Mouse (Mus musculus) intestine, embryonic 16.5 days (tissue): ENCODE data around the gene Zdhhc1. TPM values are rescaled to one million over a fixed set of nuclear protein-coding genes. Genes with fewer than 3 reads are reported as not detected.
A peak's percentile ranks its signal among the peaks of the same experiment; 100 is the strongest.

Source experiments
- ATAC-seq: fragments of 200-750 bp; cut with Nextera tagmentation; 2 replicates; pipeline ENCODE4 v1.8.0; 2017; ENCODE audit warnings: moderate TSS enrichment, moderate library complexity
- H3K27ac ChIP-seq: fragments of 300-500 bp; sonication (generic); 2 replicates; pipeline ENCODE4 v1.5.1; 2014; ENCODE audit warnings: mild to moderate bottlenecking, low read length
- H3K27me3 ChIP-seq: fragments of 300-500 bp; sonication (generic); replicated peaks from 2 replicates; pipeline ENCODE4 v1.6.1; 2014; ENCODE audit warnings: low read length, control low read depth, mixed read lengths; ENCODE audit not compliant: control insufficient read depth, insufficient read depth
- H3K36me3 ChIP-seq: fragments of 300-500 bp; sonication (generic); 2 replicates; pipeline ENCODE4 v1.6.1; 2014; ENCODE audit warnings: low read length, control low read depth; ENCODE audit not compliant: control insufficient read depth, insufficient read depth
- H3K4me1 ChIP-seq: fragments of 300-500 bp; sonication (generic); 2 replicates; pipeline ENCODE4 v1.6.1; 2014; ENCODE audit warnings: low read length, control low read depth, mixed read lengths; ENCODE audit not compliant: control insufficient read depth, insufficient read depth
- H3K4me2 ChIP-seq: fragments of 300-500 bp; sonication (generic); 2 replicates; pipeline ENCODE4 v1.6.1; 2014; ENCODE audit warnings: low read depth, low read length, control low read depth
- H3K4me3 ChIP-seq: fragments of 300-500 bp; sonication (generic); 2 replicates; pipeline ENCODE4 v1.5.1; 2014; ENCODE audit warnings: mild to moderate bottlenecking, low read length
- H3K9ac ChIP-seq: fragments of 300-500 bp; sonication (generic); 2 replicates; pipeline ENCODE4 v1.6.1; 2014; ENCODE audit warnings: low read depth, low read length
- H3K9me3 ChIP-seq: fragments of 300-500 bp; sonication (generic); 2 replicates; pipeline ENCODE4 v1.6.1; 2016; ENCODE audit warnings: low read length, control low read depth; ENCODE audit not compliant: control insufficient read depth
- WGBS: fragments of 180-500 bp; shearing (Covaris S2); extraction: QIAGEN DNeasy Blood & Tissue Kit; methylation state at CpG from one replicate; pipeline ENCODE4 v1.1.7; 2014; 5-methylcytosine and 5-hydroxymethylcytosine counted together
- polyA plus RNA-seq: library from polyadenylated mRNA; unstranded; fragments of >200 nt; fragmentation: Nextera tagmentation; extraction: Ambion mirVana; gene quantifications from 2 replicates; pipeline ENCODE4 v1.2.1, GENCODE M21; 2015

Gene Zdhhc1
- polyA plus RNA-seq, 1 experiment from 2014 or later: 18.5 TPM

DNA sequence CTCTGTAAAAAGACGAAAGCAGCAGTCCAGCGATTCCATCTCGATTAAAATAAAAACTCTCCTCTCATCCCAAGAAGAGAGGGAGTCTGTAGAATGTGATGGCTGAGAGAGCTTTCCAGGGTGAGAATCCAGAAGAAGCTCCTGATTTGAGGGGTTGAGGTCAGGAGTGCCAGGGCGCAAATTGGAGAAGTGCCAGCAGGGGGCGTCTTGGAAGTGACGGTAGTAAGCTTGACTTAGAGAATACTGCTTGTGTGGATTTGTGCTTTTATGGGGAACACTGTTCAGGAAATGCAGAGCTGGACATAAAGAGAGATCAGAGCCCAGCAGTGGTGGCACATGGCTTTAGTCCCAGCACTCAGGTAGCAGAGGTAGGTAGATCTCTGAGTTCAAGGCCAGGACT lies 55.3 kb downstream of the Zdhhc1 start:
- ATAC-seq: no peak; the same call in 1 of the 2 replicates
- WGBS: 10% methylated on average over 6 of the region's 6 CpGs
- H3K9ac ChIP-seq: no peak overlapping the region
- no peak overlapping the region for H3K27ac ChIP-seq
- 0 out of 2 replicates have a peak, but pooled peaks cover 2% of the 10 kb centered on the region for H3K4me1 ChIP-seq
- no peaks in the 10 kb centered on the region for H3K9me3 ChIP-seq
- H3K4me2 ChIP-seq: no peak overlapping the region
- no peaks in the 10 kb centered on the region for H3K36me3 ChIP-seq
- H3K27me3 ChIP-seq: no peaks in the 10 kb centered on the region
- no peak overlapping the region for H3K4me3 ChIP-seq

DNA sequence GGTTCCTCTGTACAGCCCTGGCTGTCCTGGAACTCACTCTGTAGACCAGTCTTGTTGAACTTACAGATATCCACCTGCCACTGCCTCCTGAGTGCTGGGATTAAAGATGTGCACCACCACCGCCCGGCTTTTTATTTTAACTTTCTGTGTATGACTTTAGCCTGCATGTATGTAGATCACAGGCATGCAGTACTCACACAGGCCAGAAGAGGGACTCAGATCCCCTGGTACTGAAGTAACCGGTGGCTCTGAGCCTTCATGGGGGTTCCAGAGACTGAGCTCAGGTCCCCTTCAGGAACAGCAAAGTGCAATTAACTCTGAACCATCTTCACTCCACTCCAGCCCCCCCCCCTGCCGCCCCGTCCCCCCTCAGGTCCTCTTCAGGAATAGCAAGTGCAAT lies 57.8 kb downstream of the Zdhhc1 start:
- H3K27me3 ChIP-seq: no peaks in the 10 kb centered on the region
- H3K9ac ChIP-seq: no peak overlapping the region
- H3K36me3 ChIP-seq: no peaks in the 10 kb centered on the region
- H3K4me2 ChIP-seq: no peak overlapping the region
- no peaks in the 10 kb centered on the region for H3K4me1 ChIP-seq
- H3K27ac ChIP-seq: no peak overlapping the region
- no peak for ATAC-seq
- 49% methylated on average over 5 of the region's 5 CpGs for WGBS
- no peak overlapping the region for H3K4me3 ChIP-seq
- H3K9me3 ChIP-seq: no peaks in the 10 kb centered on the region

GRCm38 (mm10) chr8:105437078-105437748 lies 59.5 kb downstream of the Zdhhc1 start:
- Histone ChIP-seq H3K9me3 (no peaks in the 10 kb centered on the region), H3K27ac (no peak overlapping the region), H3K36me3 (no peaks in the 10 kb centered on the region), H3K4me2 (no peak overlapping the region), H3K9ac (no peak overlapping the region), H3K4me1 (no peaks in the 10 kb centered on the region), H3K27me3 (no peaks in the 10 kb centered on the region), H3K4me3 (no peak overlapping the region)
- WGBS: 84% methylated on average over 5 of the region's 5 CpGs
- peak; percentile 69 for ATAC-seq

GRCm38 (mm10) chr8:105436218-105436617 lies 60.5 kb downstream of the Zdhhc1 start:
- ATAC-seq: no peak
- no peak overlapping the region for H3K9ac ChIP-seq
- H3K4me3 ChIP-seq: no peak overlapping the region
- no peaks in the 10 kb centered on the region for H3K9me3 ChIP-seq
- no peaks in the 10 kb centered on the region for H3K4me1 ChIP-seq
- WGBS: 69% methylated on average over 5 of the region's 5 CpGs
- H3K4me2 ChIP-seq: no peak overlapping the region
- no peaks in the 10 kb centered on the region for H3K27me3 ChIP-seq
- H3K36me3 ChIP-seq: no peaks in the 10 kb centered on the region
- H3K27ac ChIP-seq: no peak overlapping the region

- no peaks in the 10 kb centered on the region for H3K4me1 ChIP-seq
- no peaks in the 10 kb centered on the region for H3K9me3 ChIP-seq
- 59% methylated on average over 5 of the region's 5 CpGs for WGBS
- no peak overlapping the region for H3K9ac ChIP-seq
- H3K4me3 ChIP-seq: no peak overlapping the region
- H3K27me3 ChIP-seq: no peaks in the 10 kb centered on the region
- H3K4me2 ChIP-seq: no peak overlapping the region
- no peak overlapping the region for H3K27ac ChIP-seq
- no peaks in the 10 kb centered on the region for H3K36me3 ChIP-seq
- no peak for ATAC-seq
Measured at GRCm38 (mm10) chr8:105434136-105434535, 62.6 kb downstream of the Zdhhc1 start.

DNA sequence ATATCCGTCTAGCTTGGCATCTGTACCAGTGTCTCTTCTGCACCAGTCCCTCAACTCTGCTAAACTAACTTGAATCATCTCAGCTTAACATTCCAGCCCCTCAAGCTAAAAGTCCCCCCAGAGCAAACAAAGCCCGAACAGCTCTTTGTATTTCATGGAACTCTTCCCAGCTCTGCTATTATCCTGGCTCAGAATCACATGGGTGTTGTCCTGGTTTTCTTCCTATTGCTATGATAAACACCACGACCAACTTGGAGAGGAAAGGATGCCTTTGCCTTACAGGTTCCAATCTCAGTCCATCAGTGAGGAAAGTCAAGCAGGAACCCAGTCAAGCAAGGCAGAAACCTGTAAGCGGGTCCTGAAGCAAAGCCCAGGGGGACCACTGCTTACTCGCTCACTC lies 63.2 kb downstream of the Zdhhc1 start:
- Histone ChIP-seq H3K4me3 (no peak overlapping the region), H3K4me1 (no peaks in the 10 kb centered on the region), H3K9ac (no peak overlapping the region), H3K9me3 (no peaks in the 10 kb centered on the region), H3K27ac (no peak overlapping the region), H3K4me2 (no peak overlapping the region), H3K36me3 (no peaks in the 10 kb centered on the region), H3K27me3 (no peaks in the 10 kb centered on the region)
- ATAC-seq: no peak
- 50% methylated on average over 5 of the region's 5 CpGs for WGBS

DNA sequence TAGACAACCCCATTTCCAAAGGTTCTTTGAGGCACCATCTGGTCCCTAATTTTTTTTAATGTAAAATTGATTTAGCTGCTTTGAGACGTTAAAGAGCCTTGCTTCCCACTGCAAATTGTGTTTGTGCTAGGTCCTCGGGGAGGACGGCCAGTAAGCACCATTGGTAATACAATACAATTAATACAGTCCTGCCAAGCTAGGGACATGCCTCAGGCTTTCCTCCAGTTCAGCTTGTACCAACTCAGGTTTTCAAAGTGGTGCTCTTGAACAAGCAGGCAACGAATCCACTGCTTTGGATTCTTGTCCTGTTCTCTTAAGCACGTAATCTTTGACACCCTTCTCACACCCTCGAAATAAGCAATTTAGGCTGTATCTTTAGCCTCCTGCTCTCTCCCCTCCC lies 63.7 kb downstream of the Zdhhc1 start:
- Histone ChIP-seq H3K4me2 (no peak overlapping the region), H3K9me3 (no peaks in the 10 kb centered on the region), H3K36me3 (no peaks in the 10 kb centered on the region), H3K27me3 (no peaks in the 10 kb centered on the region), H3K4me3 (no peak overlapping the region), H3K27ac (no peak overlapping the region), H3K4me1 (no peaks in the 10 kb centered on the region), H3K9ac (no peak overlapping the region)
- ATAC-seq: no peak
- 56% methylated on average over 6 of the region's 6 CpGs for WGBS

DNA sequence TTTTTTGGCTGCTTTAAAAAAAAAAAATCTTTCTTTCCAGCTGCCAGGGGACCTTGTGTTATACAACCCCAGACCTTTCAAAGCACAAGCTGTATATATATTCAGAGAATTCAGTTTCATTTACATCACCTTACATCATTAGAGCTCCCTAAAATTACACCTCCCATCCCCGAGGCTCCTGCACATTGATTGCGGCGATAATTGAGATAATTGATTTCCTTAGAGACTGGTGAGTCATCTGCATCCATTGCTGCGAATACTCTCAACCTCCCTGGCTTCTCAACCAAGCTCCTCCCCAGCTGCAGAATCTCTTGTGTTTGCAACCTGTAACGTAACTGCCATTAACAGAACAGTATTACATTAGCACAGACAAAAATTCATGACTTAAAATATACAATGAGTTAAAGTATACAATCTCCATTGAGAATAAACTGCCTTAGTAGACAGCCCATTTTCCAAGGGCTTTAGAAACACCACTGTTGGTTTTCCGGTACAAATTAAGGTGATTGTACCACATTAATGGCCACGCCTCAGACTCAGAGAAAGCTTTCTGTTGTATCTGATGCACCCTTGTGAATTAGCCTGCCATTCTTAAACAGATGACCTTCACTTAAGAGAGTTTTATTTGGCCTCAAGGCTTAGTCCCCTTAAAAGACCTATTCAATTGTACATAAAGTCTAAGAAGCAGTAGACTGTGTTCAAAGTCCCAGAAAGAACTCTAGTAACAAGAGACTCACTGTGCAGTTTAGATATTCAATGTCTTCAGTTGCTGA lies 64.8 kb downstream of the Zdhhc1 start:
- 57% methylated on average over 7 of the region's 7 CpGs for WGBS
- no peak for ATAC-seq

GRCm38 (mm10) chr8:105426878-105427277 lies 69.8 kb downstream of the Zdhhc1 start:
- Histone ChIP-seq H3K9me3 (no peaks in the 10 kb centered on the region), H3K27me3 (no peaks in the 10 kb centered on the region), H3K36me3 (no peaks in the 10 kb centered on the region), H3K27ac (no peak overlapping the region), H3K4me3 (no peak overlapping the region), H3K9ac (no peak overlapping the region), H3K4me1 (no peaks in the 10 kb centered on the region), H3K4me2 (no peak overlapping the region)
- 47% methylated on average over 6 of the region's 6 CpGs for WGBS
- no peak for ATAC-seq

More for the DNA sequence above, 64.8 kb downstream of the Zdhhc1 start:
- no peak overlapping the region for H3K27ac ChIP-seq
- no peak overlapping the region for H3K4me2 ChIP-seq
- no peak overlapping the region for H3K4me3 ChIP-seq
- H3K9ac ChIP-seq: no peak overlapping the region
- no peaks in the 10 kb centered on the region for H3K36me3 ChIP-seq
- H3K9me3 ChIP-seq: no peaks in the 10 kb centered on the region
- H3K27me3 ChIP-seq: no peaks in the 10 kb centered on the region
- no peaks in the 10 kb centered on the region for H3K4me1 ChIP-seq
